Mouse (Mus musculus): ENCODE results near the gene Tfeb.

GRCm38 (mm10) chr17:47769389-47770299 is 32.8 kb downstream of the Tfeb start:
- TF ChIP-seq CTCF (IDR thresholded peaks at IDR 0.05; ENCODE audit: borderline replicate concordance, extremely low read depth, insufficient read depth, insufficient read length) = no peak
- no peak for TF ChIP-seq POLR2A (IDR thresholded peaks at IDR 0.05; ENCODE audit: borderline replicate concordance, extremely low read depth, insufficient read depth, insufficient read length, poor library complexity, severe bottlenecking)
